ENCODE assay signal across 1 mouse cellular context in genomic region chr4:123036710-123037109, GRCm38 (mm10).
TF ChIP-seq lines count a peak whose summit lies in the region.

No protein-coding gene starts in this region.

TF ChIP-seq in myocyte, 11 proteins besides CTCF, POLR2A, EP300 and RAD21 (continued from another document):
- TF ChIP-seq CEBPB (IDR thresholded peaks at IDR 0.05; ENCODE audit: insufficient read depth, poor library complexity, severe bottlenecking) (no peak), SRF (IDR thresholded peaks at IDR 0.05; ENCODE audit: control insufficient read depth, insufficient read length, low read depth) (no peak), USF1 (IDR thresholded peaks at IDR 0.05; ENCODE audit: low read depth) (no peak), POLR2AphosphoS2 (IDR thresholded peaks at IDR 0.05; ENCODE audit: insufficient read length, low read depth) (no peak), MYOG (IDR thresholded peaks at IDR 0.05; ENCODE audit: control insufficient read depth in 1 of 3, insufficient read depth in 1 of 3, insufficient read length in 2 of 3, low read depth in 2 of 3) (no peak), TCF12 (IDR thresholded peaks at IDR 0.05; ENCODE audit: insufficient read depth, poor library complexity, severe bottlenecking) (no peak), REST (IDR thresholded peaks at IDR 0.05; ENCODE audit: insufficient read depth, insufficient read length) (no peak)
